Mouse (Mus musculus): Measurements from ENCODE around the gene Cacna1c.

Gene Cacna1c

GRCm38 (mm10) chr6:119088381-119088780 is 107.8 kb downstream of the Cacna1c start:
- no peak for DNase-seq

GRCm38 (mm10) chr6:119087919-119088318 is 108.3 kb downstream of the Cacna1c start:
- no peak for DNase-seq

- DNase-seq: no peak
Observed at GRCm38 (mm10) chr6:119085789-119086188, 110.4 kb downstream of the Cacna1c start.

- DNase-seq: no peak
Observed at GRCm38 (mm10) chr6:119084532-119084931, 111.7 kb downstream of the Cacna1c start.

- no peak for DNase-seq
Observed at GRCm38 (mm10) chr6:119083559-119083958, 112.7 kb downstream of the Cacna1c start.

GRCm38 (mm10) chr6:119082662-119083061 is 113.6 kb downstream of the Cacna1c start:
- DNase-seq: peak in 1 of 2 experiments; percentile 55

- no peak for DNase-seq
Observed at GRCm38 (mm10) chr6:119081650-119082049, 114.6 kb downstream of the Cacna1c start.

- DNase-seq: peak; percentile 74 to 86
Observed at GRCm38 (mm10) chr6:119079626-119080025, 116.6 kb downstream of the Cacna1c start.

GRCm38 (mm10) chr6:119078912-119079311 is 117.3 kb downstream of the Cacna1c start:
- peak; percentile 60 to 78 for DNase-seq

GRCm38 (mm10) chr6:119077231-119077630 is 119.0 kb downstream of the Cacna1c start:
- DNase-seq: peak; percentile 69 to 85

GRCm38 (mm10) chr6:119073419-119074071 is 122.7 kb downstream of the Cacna1c start:
- DNase-seq: peak in 1 of 2 experiments; percentile 58

- DNase-seq: no peak
Observed at GRCm38 (mm10) chr6:119072772-119073171, 123.4 kb downstream of the Cacna1c start.

- no peak for DNase-seq
Observed at GRCm38 (mm10) chr6:119070771-119071170, 125.4 kb downstream of the Cacna1c start.

GRCm38 (mm10) chr6:119070351-119070750 is 125.9 kb downstream of the Cacna1c start:
- no peak for DNase-seq

GRCm38 (mm10) chr6:119069145-119069544 is 127.1 kb downstream of the Cacna1c start:
- DNase-seq: no peak

- DNase-seq: no peak
Observed at GRCm38 (mm10) chr6:119068650-119069049, 127.6 kb downstream of the Cacna1c start.

- DNase-seq: no peak
Observed at GRCm38 (mm10) chr6:119064961-119065360, 131.3 kb downstream of the Cacna1c start.

- DNase-seq: no peak
Observed at GRCm38 (mm10) chr6:119064430-119064829, 131.8 kb downstream of the Cacna1c start.

GRCm38 (mm10) chr6:119062695-119063094 is 133.5 kb downstream of the Cacna1c start:
- no peak for DNase-seq

- no peak for DNase-seq
Observed at GRCm38 (mm10) chr6:119058896-119059295, 137.3 kb downstream of the Cacna1c start.

- no peak for DNase-seq
Observed at GRCm38 (mm10) chr6:119058461-119058860, 137.8 kb downstream of the Cacna1c start.

GRCm38 (mm10) chr6:119057076-119057479 is 139.1 kb downstream of the Cacna1c start:
- DNase-seq: peak; percentile 57

- DNase-seq: no peak
Observed at GRCm38 (mm10) chr6:119052801-119053200, 143.4 kb downstream of the Cacna1c start.

GRCm38 (mm10) chr6:119052366-119052765 is 143.9 kb downstream of the Cacna1c start:
- DNase-seq: no peak

GRCm38 (mm10) chr6:119051721-119052120 is 144.5 kb downstream of the Cacna1c start:
- no peak for DNase-seq
